Mouse (Mus musculus) thymus, postnatal 25 days (tissue): ENCODE results near the gene Hoxa11.

ENCODE experiments used
- DNase-seq: peaks from one replicate; pipeline ENCODE4 v3.0.0; 2022

Gene Hoxa11

GRCm38 (mm10) chr6:52246403-52246803, 793 bp upstream of the Hoxa11 start:
- no peak for DNase-seq

- no peak for DNase-seq
Observed at GRCm38 (mm10) chr6:52245040-52245756, 412 bp downstream of the Hoxa11 start.

DNA sequence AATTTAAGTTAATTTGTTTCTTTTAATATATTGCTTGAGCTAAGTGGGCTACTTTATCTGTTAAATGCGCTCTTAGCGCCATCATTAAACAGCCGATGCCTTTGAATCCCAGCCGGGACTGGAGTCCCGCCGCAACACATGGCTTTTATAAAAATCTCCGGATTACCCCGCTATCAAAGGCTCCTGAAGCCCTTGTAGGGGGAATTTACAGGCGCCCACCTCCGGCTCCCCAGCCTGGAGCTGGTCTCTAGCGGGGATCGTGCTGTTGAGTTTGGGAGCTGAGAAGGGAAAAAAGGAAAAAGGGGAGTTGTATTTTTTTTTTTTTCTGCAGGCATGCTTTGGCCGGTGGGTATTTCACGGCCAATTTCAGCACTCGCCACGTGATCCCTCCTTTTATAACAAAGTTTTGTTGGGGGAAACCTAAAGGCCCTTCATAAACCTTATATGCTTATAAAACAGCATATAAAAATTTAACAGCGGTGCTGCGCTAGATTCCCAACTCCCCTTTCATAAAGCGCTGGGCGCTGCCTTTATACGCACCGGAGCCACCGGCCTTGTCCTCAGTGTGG, 1.1 kb downstream of the Hoxa11 start:
- DNase-seq = no peak

GRCm38 (mm10) chr6:52243681-52244121, 1.9 kb downstream of the Hoxa11 start:
- DNase-seq = no peak

- DNase-seq = no peak
Observed at GRCm38 (mm10) chr6:52242801-52243332, 2.7 kb downstream of the Hoxa11 start.

GRCm38 (mm10) chr6:52241001-52241621, 4.5 kb downstream of the Hoxa11 start:
- no peak for DNase-seq

- peak; percentile 81 for DNase-seq
Observed at GRCm38 (mm10) chr6:52240389-52241000, 5.1 kb downstream of the Hoxa11 start, which contains the start of gene Hoxa10. Gene Hoxa10 (minus strand): TSS chr6:52240854.

DNA sequence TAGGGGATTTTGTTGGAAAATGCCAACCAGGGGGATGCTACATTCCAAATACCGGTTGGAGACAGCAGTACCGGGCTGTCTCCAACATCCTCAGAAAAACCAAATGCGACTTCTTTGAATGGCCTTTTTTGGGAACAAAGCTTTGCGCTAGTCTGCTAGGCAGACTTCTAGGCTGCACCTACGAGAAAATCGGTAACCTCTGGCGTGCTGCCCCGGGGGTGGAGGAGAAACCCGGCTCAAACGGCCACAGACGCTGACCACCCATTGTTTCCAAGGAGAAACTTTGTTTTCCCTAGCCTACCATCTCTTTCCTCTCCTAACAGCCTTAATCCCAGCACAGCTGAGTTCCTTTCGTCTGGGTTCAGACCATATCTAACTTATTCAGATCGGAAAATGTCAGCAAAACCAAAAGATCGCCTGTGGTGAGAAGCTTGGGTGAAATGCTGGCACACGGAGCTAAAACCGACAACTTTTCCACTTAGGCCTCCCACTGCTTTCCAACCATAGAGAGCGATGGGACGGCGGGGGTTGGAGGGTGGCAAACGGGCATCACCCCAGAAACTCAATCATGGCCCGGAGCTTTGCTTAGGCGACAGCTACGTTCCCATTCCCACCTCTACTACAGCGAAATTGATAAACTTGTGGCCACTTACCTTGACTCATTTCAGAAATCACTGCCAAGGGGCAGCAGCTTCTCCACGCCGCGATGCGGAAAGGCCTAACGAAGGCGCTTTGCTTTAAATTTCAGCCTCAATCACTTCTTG, 5.8 kb downstream of the Hoxa11 start:
- DNase-seq = no peak

- no peak for DNase-seq
Observed at GRCm38 (mm10) chr6:52238976-52239375, 6.6 kb downstream of the Hoxa11 start.

- DNase-seq = no peak
Observed at GRCm38 (mm10) chr6:52238155-52238545, 7.5 kb downstream of the Hoxa11 start.

DNA sequence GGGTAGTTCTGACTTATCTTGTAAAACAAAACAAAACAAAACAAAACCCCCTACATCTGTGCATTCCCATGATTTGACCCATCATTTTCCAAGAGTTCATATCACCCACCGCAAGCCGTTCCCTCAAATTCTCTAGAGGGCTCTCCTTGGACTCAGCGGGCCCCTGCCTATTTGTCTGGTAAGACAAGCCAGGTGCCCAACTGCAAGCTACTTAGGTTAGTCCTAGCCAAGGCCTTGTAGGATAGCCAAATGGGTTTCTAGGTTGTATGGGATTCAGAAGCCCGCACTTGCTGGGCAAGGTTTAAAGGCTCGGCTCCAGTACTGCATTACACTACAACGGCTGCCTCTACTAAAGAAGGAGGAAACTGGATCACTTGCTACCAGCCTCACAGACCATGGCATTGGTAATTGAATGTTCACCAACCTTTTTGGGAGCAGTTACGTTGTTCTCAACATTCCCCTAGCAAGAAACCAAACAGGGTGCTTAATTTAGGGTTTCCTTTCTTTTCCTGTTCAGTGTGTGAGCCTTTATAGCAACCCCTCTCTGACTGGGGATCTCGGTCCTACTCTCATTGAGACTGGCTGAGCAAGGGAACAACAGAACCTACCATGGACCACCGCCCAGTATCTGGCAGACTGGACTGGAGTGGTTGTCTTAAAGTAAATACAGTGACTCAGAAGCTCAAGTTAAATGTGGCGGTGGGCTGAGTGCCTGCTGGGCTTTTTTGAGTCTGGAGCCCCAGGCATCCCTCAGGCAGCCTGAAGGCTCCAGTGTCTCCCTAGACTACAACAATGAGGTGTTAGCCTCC, 8.1 kb downstream of the Hoxa11 start:
- no peak for DNase-seq

GRCm38 (mm10) chr6:52236806-52237205, 8.8 kb downstream of the Hoxa11 start:
- no peak for DNase-seq

DNA sequence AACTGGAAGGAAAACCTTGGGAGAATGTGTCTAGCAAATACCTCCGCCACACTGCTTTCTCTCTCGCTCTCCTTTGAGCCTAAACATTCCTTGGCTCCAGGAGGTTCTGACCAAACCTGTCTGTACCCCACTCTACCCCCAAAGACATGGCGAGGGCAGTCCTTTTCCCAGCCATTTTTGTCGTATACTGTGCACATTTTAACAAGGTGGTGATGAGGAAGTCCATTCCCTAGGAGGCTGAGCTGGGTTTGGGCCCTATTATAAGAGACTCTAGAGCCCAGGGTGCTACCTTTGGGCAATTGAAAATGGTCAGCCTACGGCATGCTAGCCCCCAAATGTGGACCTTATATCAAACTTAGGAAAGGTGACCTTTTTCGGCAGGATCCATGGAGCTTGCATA, 9.7 kb downstream of the Hoxa11 start:
- no peak for DNase-seq

DNA sequence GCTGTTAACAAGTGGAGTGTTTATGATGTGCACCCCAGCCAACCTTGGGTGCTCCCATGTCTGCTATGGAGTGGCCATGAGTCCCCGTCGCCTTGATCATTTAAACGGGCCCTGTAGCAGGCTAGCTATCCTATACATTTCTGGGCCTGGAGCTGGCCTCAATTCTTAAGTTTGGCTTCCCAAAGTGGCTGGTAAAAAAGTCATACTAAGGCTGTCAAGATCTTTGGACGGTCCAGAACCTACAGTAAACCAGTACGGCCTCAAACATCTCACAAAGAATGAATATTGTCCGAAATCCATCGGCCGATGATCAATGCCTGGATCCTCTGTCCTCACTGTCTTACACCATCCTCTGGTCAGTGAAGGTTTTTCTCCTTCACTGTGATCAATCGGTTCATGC, 10.3 kb downstream of the Hoxa11 start:
- no peak for DNase-seq

DNA sequence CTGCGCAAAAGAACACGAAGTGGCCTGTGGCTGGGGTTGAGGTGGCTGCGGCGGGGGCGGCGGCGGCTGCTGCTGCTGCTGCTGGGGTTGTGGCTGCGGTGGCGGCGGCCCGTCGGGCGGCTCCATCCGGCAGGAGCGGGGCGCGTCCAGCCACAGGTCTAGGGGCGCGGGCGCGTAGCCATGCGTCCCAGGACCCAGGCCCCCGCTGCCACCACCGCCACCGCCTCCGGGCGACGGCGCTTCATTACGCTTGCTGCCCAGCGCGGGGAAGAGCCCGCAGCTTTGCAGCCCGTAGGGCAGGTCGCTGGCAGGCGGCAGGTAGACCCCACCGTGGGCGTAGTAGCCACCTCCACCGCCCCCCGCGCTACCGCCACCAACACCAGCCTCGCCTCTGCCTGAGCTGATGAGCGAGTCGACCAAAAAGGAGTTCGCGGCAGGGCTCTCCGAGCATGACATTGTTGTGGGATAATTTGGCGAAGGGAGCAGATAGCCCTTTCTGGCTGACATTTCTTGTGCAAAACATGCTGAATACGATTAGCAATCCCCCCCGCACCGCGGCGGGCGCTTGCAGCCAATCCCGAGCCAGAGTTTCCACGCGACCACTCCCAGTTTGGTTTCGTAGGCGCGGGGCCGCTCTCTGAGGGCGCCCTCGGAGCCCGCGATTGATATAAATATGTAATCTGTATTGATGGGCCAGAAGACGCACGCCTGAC, 11.0 kb downstream of the Hoxa11 start:
- no peak for DNase-seq

DNA sequence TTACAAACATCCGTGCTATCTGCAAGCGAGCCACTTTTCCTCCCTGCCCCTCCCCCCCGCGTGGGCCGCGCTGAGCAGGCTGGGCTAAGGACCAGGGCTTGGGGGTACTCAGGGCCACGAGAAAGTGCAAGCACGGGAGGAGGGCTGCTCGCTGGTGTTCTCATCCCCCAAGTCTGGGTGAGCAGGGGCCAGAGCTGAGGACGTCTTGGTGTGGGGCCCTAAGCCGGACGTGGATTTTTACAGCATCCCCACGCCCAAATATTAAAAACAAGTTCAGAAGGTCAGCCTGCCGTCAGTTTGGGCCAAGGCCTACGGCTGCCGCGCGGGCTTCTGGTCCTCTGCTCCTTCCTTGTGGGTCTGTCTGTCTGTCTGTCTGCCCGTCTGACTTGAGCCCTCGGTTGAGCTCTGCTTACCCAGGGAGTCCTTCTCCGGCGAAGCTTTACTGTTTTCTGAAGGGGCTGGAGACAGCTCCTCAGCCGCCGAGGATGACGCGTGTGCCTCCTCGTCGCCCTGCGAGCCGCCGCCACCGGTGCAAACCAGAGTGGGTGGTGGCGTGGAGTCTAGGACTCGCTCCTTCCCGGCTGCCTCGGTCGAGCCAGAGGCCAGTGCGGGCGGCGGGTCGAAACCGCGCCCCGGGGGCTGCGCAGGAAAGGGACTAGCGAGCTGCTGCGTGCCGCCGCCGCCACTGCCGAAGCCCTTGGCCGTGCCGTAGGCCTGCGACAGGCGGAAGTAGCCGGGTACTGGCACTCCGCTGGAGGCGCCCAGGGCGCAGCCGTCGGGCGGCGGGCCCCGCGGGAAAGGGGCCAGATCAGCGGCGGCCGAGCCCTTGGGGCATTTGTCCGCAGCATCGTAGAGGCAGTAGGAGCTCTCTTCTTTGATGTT, 11.8 kb downstream of the Hoxa11 start:
- peak; percentile 25 for DNase-seq

DNA sequence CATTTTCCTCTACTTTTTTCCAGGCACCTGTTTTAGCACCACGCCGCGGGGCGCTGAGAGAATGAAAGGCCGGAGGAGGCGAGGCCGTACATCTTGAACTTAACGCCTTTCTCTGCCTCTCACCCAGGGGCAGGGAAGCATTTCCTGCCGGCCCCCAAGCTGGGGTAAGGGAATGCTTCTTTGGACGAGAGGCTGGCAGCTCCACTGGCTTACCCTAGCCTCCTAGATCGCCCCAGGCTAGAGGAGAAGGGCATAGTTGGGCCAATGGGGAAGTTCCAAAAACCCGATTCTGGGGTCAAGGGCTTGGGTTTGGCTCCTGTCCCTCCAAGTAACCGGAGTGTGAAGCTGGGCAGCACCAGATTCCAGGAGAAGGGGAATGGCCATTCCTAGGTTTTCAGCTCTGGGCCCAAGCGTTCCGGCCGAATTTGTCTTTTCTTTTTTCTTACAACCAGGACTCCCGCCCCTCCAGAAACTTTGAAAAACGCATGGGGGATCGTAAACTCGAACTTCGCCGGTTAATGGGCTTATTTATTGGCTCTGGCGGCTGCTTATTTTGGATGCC, 12.5 kb downstream of the Hoxa11 start:
- no peak for DNase-seq

- DNase-seq = peak; percentile 18
Observed at GRCm38 (mm10) chr6:52232568-52232965, 13.0 kb downstream of the Hoxa11 start.

- DNase-seq = peak; percentile 7
Observed at GRCm38 (mm10) chr6:52231885-52232567, 13.6 kb downstream of the Hoxa11 start.
